Mouse (Mus musculus): ENCODE measurements around the gene Mtss1l.

DNA sequence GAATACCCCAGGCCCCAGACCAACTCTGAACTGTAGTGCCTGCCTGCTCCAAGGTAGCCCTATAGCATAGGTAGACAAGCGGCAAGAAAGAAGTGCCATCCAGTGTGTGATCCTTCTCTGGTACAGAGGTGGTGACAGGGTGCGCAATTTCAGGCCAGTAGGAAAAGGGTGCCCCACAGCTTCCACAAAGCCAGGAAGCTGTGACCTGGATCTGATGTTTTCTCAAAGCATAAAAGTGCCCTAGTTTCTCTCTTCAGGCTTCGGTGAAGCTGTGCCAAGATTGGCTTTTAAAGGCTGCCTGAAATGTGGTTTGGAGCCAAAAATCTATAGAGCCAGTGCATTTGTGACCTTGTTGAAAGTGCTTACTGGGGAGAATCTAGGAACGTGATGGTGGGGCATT is 26.4 kb upstream of the Mtss1l start:
- TF ChIP-seq CTCF (IDR thresholded peaks at IDR 0.05; ENCODE audit: extremely low read depth, insufficient read depth, low read length) (no peak), POLR2A (IDR thresholded peaks at IDR 0.05; ENCODE audit: extremely low read depth, insufficient read depth, low read length) (no peak)
